Mouse (Mus musculus) Patski (cell line): ENCODE data around the gene Acrbp. TPM values are rescaled to one million over a fixed set of nuclear protein-coding genes. Genes with fewer than 3 reads are reported as not detected.

Experiments used
- ATAC-seq: fragments of 100-300 bp; one replicate; pipeline ENCODE4 v1.8.0; 2021
- CTCF ChIA-PET: fragments of 350-600 bp; sonication (Branson Sonifier 250); formaldehyde crosslinking; loops from one replicate; lab custom pipeline; 2022; ENCODE audit warnings: inconsistent platforms; lab: Charles Lee
- POLR2A ChIA-PET: fragments of 350-600 bp; sonication (Branson Sonifier 250); formaldehyde crosslinking; loops from one replicate; lab custom pipeline; 2022; ENCODE audit warnings: antibody characterized with exemption, inconsistent platforms; lab: Charles Lee
- DNase-seq: peaks from one replicate; pipeline ENCODE4 v3.0.0-alpha.2; 2011; ENCODE audit warnings: low read depth, low spot score
- H3K27me3 ChIP-seq: fragments of 371-371 bp; one replicate; pipeline ENCODE4 v1.5.1; 2021
- CTCF ChIP-seq: fragments of 100-300 bp; IDR thresholded peaks from one replicate; pipeline ENCODE4 v1.5.1; 2021
- in situ Hi-C: fragments of 300-500 bp; cut with MboI; formaldehyde crosslinking; loops from 3 replicates; pipeline ENCODE4 v1.11.1; 2018; ENCODE audit warnings: low pct_unique_long_range_greater_than_20kb, mixed read lengths
- polyA plus RNA-seq: library from polyadenylated mRNA; unstranded; gene quantifications from one replicate; pipeline ENCODE4 v1.2.3, GENCODE M21; 2021

Acrbp gene
- polyA plus RNA-seq, 1 experiment from 2014 or later: 9.7 TPM

- ATAC-seq (no peak), DNase-seq (no peak)
- CTCF ChIA-PET: interaction anchor here (1.0 to 1.8 kb wide), 5 partner anchors 20 to 49 kb away, joined by 3 to 5 read pairs (median 5); partner anchors contain the start of genes Ing4 and Lpar5
- TF ChIP-seq CTCF: no peak
- no peaks in the 10 kb centered on the region for H3K27me3 ChIP-seq
- POLR2A ChIA-PET: interaction anchor here (0.7 to 0.8 kb wide), 2 partner anchors 171 to 365 kb away, joined by 3 read pairs; no protein-coding TSS in a partner anchor
- in situ Hi-C loops: loop anchor here (10.0 kb wide), 1 partner anchor 183 kb away; no protein-coding TSS in a partner anchor
These were observed 38.4 kb downstream of the Acrbp start for GRCm38 (mm10) chr6:125087937-125088336.

GRCm38 (mm10) chr6:125088561-125089321 is 39.3 kb downstream of the Acrbp start:
- DNase-seq (no peak), ATAC-seq (peak; percentile 23)
- ChIA-PET POLR2A (interaction anchor here (0.7 to 1.1 kb wide), 2 partner anchors 11 to 364 kb away, joined by 3 read pairs; no protein-coding TSS in a partner anchor), CTCF (interaction anchor here (1.0 to 1.8 kb wide), 5 partner anchors 20 to 50 kb away, joined by 3 to 5 read pairs (median 5); partner anchors contain the start of genes Ing4 and Lpar5)
- in situ Hi-C loops: loop anchor here (10.0 kb wide), 1 partner anchor 184 kb away; no protein-coding TSS in a partner anchor
- H3K27me3 ChIP-seq: no peaks in the 10 kb centered on the region
- no peak for TF ChIP-seq CTCF

DNA sequence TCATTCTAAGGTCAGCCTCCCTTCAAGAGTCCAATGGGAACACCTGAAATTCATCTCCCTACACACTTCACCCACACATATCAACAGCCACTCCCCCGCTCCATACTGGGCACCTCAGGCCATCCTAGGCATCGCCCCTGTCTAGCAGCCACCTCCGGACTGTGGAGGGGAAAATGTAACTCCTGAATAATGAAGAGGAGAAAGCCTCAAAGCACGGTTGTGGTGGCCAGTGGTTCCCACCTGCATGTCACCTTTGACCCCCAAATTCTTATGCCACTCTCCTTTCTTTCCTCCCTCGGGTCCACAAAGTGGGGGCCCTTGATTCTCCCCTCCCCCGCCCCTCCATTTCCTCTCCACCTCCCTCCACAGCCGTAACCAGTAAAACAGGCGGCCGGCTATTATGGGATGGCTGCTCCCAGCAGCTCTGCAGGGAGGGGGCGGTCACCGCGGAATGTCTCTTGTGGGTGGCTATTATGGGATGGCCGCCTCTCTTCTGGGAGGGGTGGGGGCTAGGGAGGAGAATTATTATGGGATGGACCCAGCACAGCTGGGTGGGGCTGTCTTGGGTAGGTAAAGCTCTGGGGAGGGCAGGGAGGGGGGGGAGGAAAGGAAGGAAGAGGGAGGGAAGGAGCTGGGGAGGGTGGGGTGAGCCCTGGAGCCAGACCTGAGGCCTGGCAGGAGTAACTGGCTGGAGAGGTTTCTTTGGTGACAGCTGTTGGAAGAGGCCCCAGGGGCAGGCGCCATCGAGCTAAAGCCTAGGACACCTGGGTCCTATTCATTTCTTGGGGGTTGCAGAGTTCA is 40.2 kb downstream of the Acrbp start:
- in situ Hi-C loops: loop anchor here (10.0 kb wide), 1 partner anchor 185 kb away; no protein-coding TSS in a partner anchor
- CTCF ChIA-PET: interaction anchor here (1.1 kb wide), 1 partner anchor 43 kb away, joined by 4 read pairs; no protein-coding TSS in a partner anchor
- no peak for TF ChIP-seq CTCF
- ATAC-seq (peak; percentile 25), DNase-seq (no peak)
- POLR2A ChIA-PET: no interaction called here
- no peaks in the 10 kb centered on the region for H3K27me3 ChIP-seq

- CTCF ChIA-PET: interaction anchor here (1.0 to 1.1 kb wide), 2 partner anchors 44 to 194 kb away, joined by 3 to 4 read pairs; no protein-coding TSS in a partner anchor
- no peaks in the 10 kb centered on the region for H3K27me3 ChIP-seq
- DNase-seq: no peak
- POLR2A ChIA-PET: no interaction called here
- no peak for ATAC-seq
- TF ChIP-seq CTCF: no peak
- in situ Hi-C loops: no loop called here
These were observed 41.0 kb downstream of the Acrbp start for GRCm38 (mm10) chr6:125090341-125091085.

- DNase-seq: no peak
- TF ChIP-seq CTCF: no peak
- ChIA-PET POLR2A (no interaction called here), CTCF (no interaction called here)
- in situ Hi-C loops: no loop called here
- H3K27me3 ChIP-seq: no peaks in the 10 kb centered on the region
- no peak for ATAC-seq
These were observed 42.9 kb downstream of the Acrbp start for GRCm38 (mm10) chr6:125092372-125092771.

- POLR2A ChIA-PET: interaction anchor here (0.6 kb wide), 1 partner anchor 32 kb away, joined by 3 read pairs; no protein-coding TSS in a partner anchor
- ATAC-seq (no peak), DNase-seq (no peak)
- in situ Hi-C loops: no loop called here
- CTCF ChIA-PET: no interaction called here
- TF ChIP-seq CTCF: no peak
- H3K27me3 ChIP-seq: no peaks in the 10 kb centered on the region
These were observed 45.4 kb downstream of the Acrbp start for GRCm38 (mm10) chr6:125094843-125095242.

GRCm38 (mm10) chr6:125095391-125096278 is 46.1 kb downstream of the Acrbp start, which contains the start of gene Chd4:
Chd4 (plus strand) TSS chr6:125095981.
- no peak for TF ChIP-seq CTCF
- ATAC-seq (peak; percentile 44), DNase-seq (peak; percentile 43)
- no peaks in the 10 kb centered on the region for H3K27me3 ChIP-seq
- POLR2A ChIA-PET: no interaction called here
- CTCF ChIA-PET: no interaction called here
- in situ Hi-C loops: no loop called here

GRCm38 (mm10) chr6:125096279-125096596 is 46.7 kb downstream of the Acrbp start:
- no peak for TF ChIP-seq CTCF
- DNase-seq: no peak
- ATAC-seq: peak; percentile 28
- POLR2A ChIA-PET: interaction anchor here (1.3 kb wide), 1 partner anchor 70 kb away, joined by 4 read pairs; the partner anchor contains the start of gene Gapdh
- CTCF ChIA-PET: no interaction called here
- H3K27me3 ChIP-seq: no peaks in the 10 kb centered on the region
- in situ Hi-C loops: no loop called here
